Mouse (Mus musculus) C2C12 (cell line): ENCODE measurements around the gene Jmjd4. TPM values are rescaled to one million over a fixed set of nuclear protein-coding genes. Genes with fewer than 3 reads are reported as not detected.

Experiments
- H3K27me3 ChIP-seq: one replicate; pipeline ENCODE4 v1.6.1; 2011; ENCODE audit not compliant: control insufficient read depth, insufficient read depth, insufficient read length
- H3K36me3 ChIP-seq: one replicate; pipeline ENCODE4 v1.6.1; 2011; ENCODE audit not compliant: control insufficient read depth, insufficient read depth
- H3K4me3 ChIP-seq: one replicate; pipeline ENCODE4 v1.5.1; 2011; ENCODE audit warnings: mild to moderate bottlenecking, control low read depth; ENCODE audit not compliant: poor library complexity, insufficient read depth, severe bottlenecking
- H3K79me2 ChIP-seq: one replicate; pipeline ENCODE4 v1.6.1; 2011; ENCODE audit not compliant: control insufficient read depth, insufficient read depth
- H3K79me3 ChIP-seq: one replicate; pipeline ENCODE4 v1.6.1; 2011; ENCODE audit warnings: low read depth, control low read depth
- H3ac ChIP-seq: one replicate; pipeline ENCODE3; 2011; ENCODE audit warnings: low read depth; ENCODE audit not compliant: control insufficient read depth, insufficient read length
- CEBPB ChIP-seq: IDR thresholded peaks from one replicate; pipeline ENCODE4 v1.6.1; 2011; ENCODE audit warnings: low read depth, mild to moderate bottlenecking, control low read depth, moderate library complexity
- CTCF ChIP-seq: IDR thresholded peaks from one replicate; pipeline ENCODE4 v1.5.1; 2011; ENCODE audit not compliant: control insufficient read depth, insufficient read depth, insufficient read length
- FOSL1 ChIP-seq: IDR thresholded peaks from one replicate; pipeline ENCODE4 v1.8.0; 2011; ENCODE audit warnings: mild to moderate bottlenecking, low read length; ENCODE audit not compliant: poor library complexity, insufficient read depth, severe bottlenecking
- MAX ChIP-seq: IDR thresholded peaks from one replicate; pipeline ENCODE4 v1.6.1; 2011; ENCODE audit warnings: mild to moderate bottlenecking, control low read depth
- MYOD1 ChIP-seq: IDR thresholded peaks from one replicate; pipeline ENCODE4 v1.6.1; 2011; ENCODE audit warnings: low read depth; ENCODE audit not compliant: control insufficient read depth, insufficient read length
- MYOG ChIP-seq: IDR thresholded peaks from one replicate; pipeline ENCODE4 v1.6.1; 2011; ENCODE audit not compliant: control insufficient read depth, insufficient read length; ENCODE audit errors: extremely low read depth
- USF1 ChIP-seq: IDR thresholded peaks from one replicate; pipeline ENCODE4 v1.6.1; 2011; ENCODE audit warnings: low read depth, mild to moderate bottlenecking, control low read depth, moderate library complexity
- polyA plus RNA-seq: library from polyadenylated mRNA; unstranded; fragments of >200 nt; fragmentation: generic; extraction: Trizol; gene quantifications from one replicate; pipeline ENCODE4 v1.2.1, GENCODE M21; 2012; ENCODE audit warnings: missing spikeins

Gene Jmjd4
- polyA plus RNA-seq, 1 experiment, result 5.1 TPM

GRCm38 (mm10) chr11:59483212-59483611 is 33.4 kb downstream of the Jmjd4 start:
- TF ChIP-seq CEBPB, result no peak
- peak; percentile 10 for TF ChIP-seq CTCF
- Histone ChIP-seq H3K79me2 (no peaks in the 10 kb centered on the region), H3K36me3 (peaks cover 25% of the 10 kb centered on the region), H3K4me3 (no peak overlapping the region), H3K27me3 (peaks cover 4% of the 10 kb centered on the region), H3ac (no peak overlapping the region), H3K79me3 (no peaks in the 10 kb centered on the region)

- H3K27me3 ChIP-seq, result no peaks in the 10 kb centered on the region
- no peaks in the 10 kb centered on the region for H3K79me2 ChIP-seq
- no peak overlapping the region for H3ac ChIP-seq
- no peak overlapping the region for H3K4me3 ChIP-seq
- no peak for TF ChIP-seq MYOG
- no peak for TF ChIP-seq MYOD1
- TF ChIP-seq FOSL1, result no peak
- no peak for TF ChIP-seq USF1
- no peak for TF ChIP-seq CEBPB
- TF ChIP-seq MAX, result no peak
- no peak for TF ChIP-seq CTCF
- H3K79me3 ChIP-seq, result no peaks in the 10 kb centered on the region
- peaks cover 40% of the 10 kb centered on the region for H3K36me3 ChIP-seq
Observed at GRCm38 (mm10) chr11:59485641-59486040, 35.8 kb downstream of the Jmjd4 start.

- H3K36me3 ChIP-seq, result peaks cover 45% of the 10 kb centered on the region
- TF ChIP-seq MYOG (no peak), CEBPB (no peak), MYOD1 (no peak)
- no peak overlapping the region for H3K4me3 ChIP-seq
- no peaks in the 10 kb centered on the region for H3K79me2 ChIP-seq
- H3ac ChIP-seq, result no peak overlapping the region
- H3K27me3 ChIP-seq, result no peaks in the 10 kb centered on the region
- H3K79me3 ChIP-seq, result no peaks in the 10 kb centered on the region
Observed at GRCm38 (mm10) chr11:59486222-59486621, 36.4 kb downstream of the Jmjd4 start.

- Histone ChIP-seq H3K79me3 (peaks cover 3% of the 10 kb centered on the region), H3K36me3 (peaks cover 98% of the 10 kb centered on the region), H3ac (no peak overlapping the region), H3K27me3 (no peaks in the 10 kb centered on the region), H3K4me3 (no peak overlapping the region), H3K79me2 (peaks cover 7% of the 10 kb centered on the region)
- TF ChIP-seq CEBPB (no peak), MYOG (no peak), CTCF (no peak), USF1 (no peak), FOSL1 (no peak), MYOD1 (no peak)
Observed at GRCm38 (mm10) chr11:59496672-59497310, 46.9 kb downstream of the Jmjd4 start.

- H3K4me3 ChIP-seq, result no peak overlapping the region
- TF ChIP-seq USF1 (no peak), FOSL1 (no peak), MAX (no peak), CTCF (no peak)
- peaks cover 5% of the 10 kb centered on the region for H3K79me3 ChIP-seq
- no peak overlapping the region for H3ac ChIP-seq
- H3K27me3 ChIP-seq, result no peaks in the 10 kb centered on the region
- peaks cover 98% of the 10 kb centered on the region for H3K36me3 ChIP-seq
- peaks cover 17% of the 10 kb centered on the region for H3K79me2 ChIP-seq
Observed at GRCm38 (mm10) chr11:59497747-59498146, 47.9 kb downstream of the Jmjd4 start.

GRCm38 (mm10) chr11:59501978-59502700 is 52.3 kb downstream of the Jmjd4 start:
- H3K79me3 ChIP-seq, result peaks cover 28% of the 10 kb centered on the region
- no peak overlapping the region for H3ac ChIP-seq
- no peak overlapping the region for H3K4me3 ChIP-seq
- TF ChIP-seq MYOD1, result no peak
- TF ChIP-seq MAX, result no peak
- TF ChIP-seq USF1, result no peak
- TF ChIP-seq FOSL1, result no peak
- no peak for TF ChIP-seq MYOG
- TF ChIP-seq CEBPB, result no peak
- no peak for TF ChIP-seq CTCF
- no peaks in the 10 kb centered on the region for H3K27me3 ChIP-seq
- H3K36me3 ChIP-seq, result peaks cover 77% of the 10 kb centered on the region
- H3K79me2 ChIP-seq, result peaks cover 56% of the 10 kb centered on the region
